Mouse (Mus musculus) embryo, embryonic 11 days (tissue): ENCODE results near the gene Baiap2l2.

Source experiments
- DNase-seq: peaks from one replicate; pipeline ENCODE4 v3.0.0-alpha.2; 2015

Baiap2l2 gene

GRCm38 (mm10) chr15:79208758-79209439 lies 76.4 kb downstream of the Baiap2l2 start:
- no peak for DNase-seq

- DNase-seq: no peak
These were observed 77.1 kb downstream of the Baiap2l2 start for GRCm38 (mm10) chr15:79208211-79208610.
